Mouse (Mus musculus): Measurements from ENCODE around the gene Smad1. TPM values are rescaled to one million over a fixed set of nuclear protein-coding genes. Genes with fewer than 3 reads are reported as not detected.

Smad1 gene
- polyA plus RNA-seq, 1 experiment, result 0.51 TPM

- TF ChIP-seq GATA1 (IDR thresholded peaks at IDR 0.05; ENCODE audit: low read length), result no peak
These were observed 103.8 kb downstream of the Smad1 start for GRCm38 (mm10) chr8:79295276-79296105.

GRCm38 (mm10) chr8:79294610-79295275, 104.6 kb downstream of the Smad1 start, which contains the start of gene Mmaa:
Gene Mmaa (minus strand): TSS chr8:79294937.
- no peak for TF ChIP-seq GATA1 (IDR thresholded peaks at IDR 0.05; ENCODE audit: low read length)

GRCm38 (mm10) chr8:79293841-79294240, 105.5 kb downstream of the Smad1 start:
- no peak for TF ChIP-seq GATA1 (IDR thresholded peaks at IDR 0.05; ENCODE audit: low read length)

GRCm38 (mm10) chr8:79292712-79293264, 106.5 kb downstream of the Smad1 start:
- no peak for TF ChIP-seq GATA1 (IDR thresholded peaks at IDR 0.05; ENCODE audit: low read length)

- no peak for TF ChIP-seq GATA1 (IDR thresholded peaks at IDR 0.05; ENCODE audit: low read length)
These were observed 109.7 kb downstream of the Smad1 start for GRCm38 (mm10) chr8:79289592-79289991.

- TF ChIP-seq GATA1 (IDR thresholded peaks at IDR 0.05; ENCODE audit: low read length), result no peak
These were observed 110.6 kb downstream of the Smad1 start for GRCm38 (mm10) chr8:79288681-79289080.

Other genes with a start within 250 kb of the Smad1 start
- not detected in 2 replicates for gene 1700011L22Rik, start 150.9 kb downstream of the Smad1 start, polyA plus RNA-seq (2012)
- 0.39 and 0.52 TPM in 2 replicates for gene Mmaa, start 104.6 kb downstream of the Smad1 start, polyA plus RNA-seq (2012)
- 4.9 and 5.1 TPM in 2 replicates for gene Otud4, start 240.1 kb upstream of the Smad1 start, polyA plus RNA-seq (2012)